Mouse (Mus musculus): ENCODE results near the gene Olfr62. TPM values are rescaled to one million over a fixed set of nuclear protein-coding genes. Genes with fewer than 3 reads are reported as not detected.

Olfr62 gene
- polyA plus RNA-seq, 1 experiment: not detected

DNA sequence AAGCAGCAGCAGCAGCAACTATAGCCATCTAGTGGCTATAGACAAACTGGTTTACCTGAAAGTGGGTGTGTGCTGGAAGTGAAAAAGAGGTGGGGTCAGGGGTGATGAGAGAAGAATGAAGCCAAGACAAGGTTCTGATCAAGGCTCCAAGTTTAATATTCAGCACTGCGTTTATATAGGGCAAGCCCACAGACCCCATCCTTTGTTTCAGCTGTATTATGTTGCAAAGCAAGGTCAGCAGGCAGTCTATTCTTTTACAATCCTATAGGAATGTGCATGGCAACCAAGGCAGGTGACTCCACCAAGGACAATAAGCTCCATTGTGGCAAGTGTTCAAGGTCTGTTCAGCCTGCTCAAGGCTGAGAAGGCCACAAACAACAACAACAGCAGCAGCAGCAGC, 52.9 kb downstream of the Olfr62 start:
- Histone ChIP-seq H3K27me3 (ENCODE audit: control insufficient read depth, insufficient read depth, low read length) (no peaks in the 10 kb centered on the region), H3K27ac (ENCODE audit: insufficient read depth, low read length) (no peak overlapping the region), H3K4me3 (replicated peaks; ENCODE audit: insufficient read depth, low read depth, low read length) (no peak overlapping the region), H3K4me1 (ENCODE audit: control insufficient read depth, insufficient read depth, low read length) (no peaks in the 10 kb centered on the region)
- TF ChIP-seq CTCF (IDR thresholded peaks at IDR 0.05; ENCODE audit: borderline replicate concordance, insufficient read depth, low read depth, low read length) (no peak), POLR2A (IDR thresholded peaks at IDR 0.05; ENCODE audit: borderline replicate concordance, insufficient read depth, low read length) (no peak)
- no peak for DNase-seq
- 21% methylated on average over 1 of the region's 1 CpGs for WGBS

Other genes with a start within 250 kb of the Olfr62 start
- 38.0 and 38.6 TPM in 2 replicates for gene Szt2, start 249.7 kb upstream of the Olfr62 start, polyA plus RNA-seq (2012; rRNA removed)
- 61.0 and 65.8 TPM in 2 replicates for gene Med8, start 249.6 kb upstream of the Olfr62 start, polyA plus RNA-seq (2012; rRNA removed)
- gene Elovl1, start 230.9 kb upstream of the Olfr62 start, polyA plus RNA-seq (2012; rRNA removed): 79.1 and 85.4 TPM in 2 replicates
- gene Cdc20, start 221.6 kb upstream of the Olfr62 start, polyA plus RNA-seq (2012; rRNA removed): 3.4 and 3.6 TPM in 2 replicates
- gene Mpl, start 201.4 kb upstream of the Olfr62 start, polyA plus RNA-seq (2012; rRNA removed): 0.05 TPM in 2 replicates
- 10.7 and 12.8 TPM in 2 replicates for gene Tie1, start 168.9 kb upstream of the Olfr62 start, polyA plus RNA-seq (2012; rRNA removed)
- not detected in 2 replicates for gene 2610528J11Rik, start 132.0 kb upstream of the Olfr62 start, polyA plus RNA-seq (2012; rRNA removed)
- gene Tmem125, start 114.9 kb upstream of the Olfr62 start, polyA plus RNA-seq (2012; rRNA removed): 43.5 and 60.1 TPM in 2 replicates
- 0.27 and 0.36 TPM in 2 replicates for gene Cfap57, start 38.2 kb upstream of the Olfr62 start, polyA plus RNA-seq (2012; rRNA removed)
- 61.9 and 64.0 TPM in 2 replicates for gene Ebna1bp2, start 38.2 kb upstream of the Olfr62 start, polyA plus RNA-seq (2012; rRNA removed)
- not detected in 2 replicates for gene Olfr1342, start 33.8 kb downstream of the Olfr62 start, polyA plus RNA-seq (2012; rRNA removed)
- not detected in 2 replicates for gene Olfr1341, start 44.6 kb downstream of the Olfr62 start, polyA plus RNA-seq (2012; rRNA removed)
- not detected in 2 replicates for gene Olfr1340, start 61.2 kb downstream of the Olfr62 start, polyA plus RNA-seq (2012; rRNA removed)
- gene Olfr1339, start 73.2 kb downstream of the Olfr62 start, polyA plus RNA-seq (2012; rRNA removed): not detected in 2 replicates
- not detected in 2 replicates for gene Olfr1338, start 99.8 kb downstream of the Olfr62 start, polyA plus RNA-seq (2012; rRNA removed)
- not detected in 2 replicates for gene Olfr1337, start 123.6 kb downstream of the Olfr62 start, polyA plus RNA-seq (2012; rRNA removed)
- not detected in 2 replicates for gene Olfr1335, start 151.0 kb downstream of the Olfr62 start, polyA plus RNA-seq (2012; rRNA removed)
- not detected in 2 replicates for gene Olfr1333, start 177.3 kb downstream of the Olfr62 start, polyA plus RNA-seq (2012; rRNA removed)
- not detected in 2 replicates for gene Olfr1331, start 205.7 kb downstream of the Olfr62 start, polyA plus RNA-seq (2012; rRNA removed)
- not detected in 2 replicates for gene Olfr1330, start 229.6 kb downstream of the Olfr62 start, polyA plus RNA-seq (2012; rRNA removed)